Mouse (Mus musculus): ENCODE measurements around the gene Mapk12. TPM values are rescaled to one million over a fixed set of nuclear protein-coding genes. Genes with fewer than 3 reads are reported as not detected.

Mapk12 gene
- polyA plus RNA-seq, 1 experiment from 2014 or later, result 2.3 TPM

- Histone ChIP-seq H3K9me3 (replicated peaks) (no peaks in the 10 kb centered on the region), H3K9ac (no peak overlapping the region), H3K36me3 (no peaks in the 10 kb centered on the region), H3K4me2 (no peak overlapping the region), H3K4me3 (no peak overlapping the region), H3K4me1 (0 out of 2 replicates have a peak, but pooled peaks cover 11% of the 10 kb centered on the region), H3K27me3 (replicated peaks) (peaks cover 81% of the 10 kb centered on the region), H3K27ac (no peak overlapping the region)
- 79% methylated on average over 5 of the region's 5 CpGs for WGBS (ENCODE audit: insufficient replicate concordance)
- no peak for ATAC-seq
These were observed 3.9 kb downstream of the Mapk12 start for GRCm38 (mm10) chr15:89136461-89137155.

GRCm38 (mm10) chr15:89131316-89131715 lies 9.2 kb downstream of the Mapk12 start:
- H3K27me3 ChIP-seq (replicated peaks), result peaks cover 49% of the 10 kb centered on the region
- no peak overlapping the region for H3K4me3 ChIP-seq
- peaks cover 28% of the 10 kb centered on the region for H3K4me1 ChIP-seq
- 33% methylated on average over 3 of the region's 3 CpGs for WGBS (ENCODE audit: insufficient replicate concordance)
- no peak for ATAC-seq
- H3K27ac ChIP-seq, result no peak overlapping the region
- no peak overlapping the region for H3K9ac ChIP-seq
- no peaks in the 10 kb centered on the region for H3K9me3 ChIP-seq (replicated peaks)
- peaks cover 4% of the 10 kb centered on the region; the same call in 1 of the 2 replicates for H3K36me3 ChIP-seq
- H3K4me2 ChIP-seq, result no peak overlapping the region

- Histone ChIP-seq H3K9ac (no peak overlapping the region), H3K4me3 (no peak overlapping the region), H3K4me1 (peaks cover 28% of the 10 kb centered on the region), H3K4me2 (no peak overlapping the region), H3K27ac (no peak overlapping the region), H3K27me3 (replicated peaks) (peaks cover 38% of the 10 kb centered on the region), H3K9me3 (replicated peaks) (no peaks in the 10 kb centered on the region), H3K36me3 (peaks cover 15% of the 10 kb centered on the region)
- ATAC-seq, result no peak
These were observed 10.3 kb downstream of the Mapk12 start for GRCm38 (mm10) chr15:89130245-89130644.

GRCm38 (mm10) chr15:89128382-89129350 lies 11.8 kb downstream of the Mapk12 start, which contains the start of gene Hdac10:
Gene Hdac10, minus strand, starts transcription at chr15:89128700.
- peaks cover 38% of the 10 kb centered on the region for H3K4me1 ChIP-seq
- ATAC-seq, result peak; percentile 89
- H3K9ac ChIP-seq, result peak within 1 kb of the TSS; percentile 76
- H3K27me3 ChIP-seq (replicated peaks), result peaks cover 29% of the 10 kb centered on the region
- peak within 1 kb of the TSS; percentile 85 for H3K4me2 ChIP-seq
- 5% methylated on average over 36 of the region's 36 CpGs for WGBS (ENCODE audit: insufficient replicate concordance)
- no peaks in the 10 kb centered on the region for H3K9me3 ChIP-seq (replicated peaks)
- peak within 1 kb of the TSS; percentile 70 for H3K4me3 ChIP-seq
- H3K36me3 ChIP-seq, result peaks cover 29% of the 10 kb centered on the region
- peak within 1 kb of the TSS; percentile 77 for H3K27ac ChIP-seq

GRCm38 (mm10) chr15:89127364-89127940 lies 13.1 kb downstream of the Mapk12 start:
- WGBS (ENCODE audit: insufficient replicate concordance), result 71% methylated on average over 8 of the region's 8 CpGs
- peaks cover 29% of the 10 kb centered on the region for H3K36me3 ChIP-seq
- H3K27ac ChIP-seq, result no peak overlapping the region
- H3K27me3 ChIP-seq (replicated peaks), result peaks cover 29% of the 10 kb centered on the region
- no peak for ATAC-seq
- peaks cover 43% of the 10 kb centered on the region for H3K4me1 ChIP-seq
- H3K4me3 ChIP-seq, result peak overlapping the region; percentile 70
- peak overlapping the region; percentile 76 for H3K9ac ChIP-seq
- H3K9me3 ChIP-seq (replicated peaks), result no peaks in the 10 kb centered on the region
- peak overlapping the region; percentile 85 for H3K4me2 ChIP-seq

GRCm38 (mm10) chr15:89126622-89127021 lies 13.9 kb downstream of the Mapk12 start:
- WGBS (ENCODE audit: insufficient replicate concordance), result 78% methylated on average over 8 of the region's 8 CpGs
- no peak overlapping the region for H3K9ac ChIP-seq
- no peak overlapping the region for H3K4me3 ChIP-seq
- H3K9me3 ChIP-seq (replicated peaks), result no peaks in the 10 kb centered on the region
- H3K27ac ChIP-seq, result no peak overlapping the region
- H3K4me1 ChIP-seq, result peaks cover 46% of the 10 kb centered on the region
- H3K4me2 ChIP-seq, result no peak overlapping the region
- H3K36me3 ChIP-seq, result peaks cover 29% of the 10 kb centered on the region
- H3K27me3 ChIP-seq (replicated peaks), result peaks cover 21% of the 10 kb centered on the region; the same call in 1 of the 2 replicates
- no peak for ATAC-seq

- ATAC-seq, result no peak
- H3K27me3 ChIP-seq (replicated peaks), result peaks cover 10% of the 10 kb centered on the region; the same call in 1 of the 2 replicates
- H3K27ac ChIP-seq, result no peak overlapping the region
- H3K4me2 ChIP-seq, result no peak overlapping the region
- H3K4me3 ChIP-seq, result no peak overlapping the region
- WGBS (ENCODE audit: insufficient replicate concordance), result 87% methylated on average over 9 of the region's 9 CpGs
- H3K9ac ChIP-seq, result no peak overlapping the region
- peaks cover 59% of the 10 kb centered on the region for H3K4me1 ChIP-seq
- no peaks in the 10 kb centered on the region for H3K9me3 ChIP-seq (replicated peaks)
- H3K36me3 ChIP-seq, result peaks cover 35% of the 10 kb centered on the region
These were observed 15.2 kb downstream of the Mapk12 start for GRCm38 (mm10) chr15:89125351-89125750.

- Histone ChIP-seq H3K27me3 (replicated peaks) (no peaks in the 10 kb centered on the region), H3K9me3 (replicated peaks) (no peaks in the 10 kb centered on the region), H3K36me3 (peaks cover 45% of the 10 kb centered on the region), H3K27ac (peak overlapping the region; percentile 76; the same call in 1 of the 2 replicates), H3K9ac (no peak overlapping the region), H3K4me1 (peaks cover 68% of the 10 kb centered on the region), H3K4me3 (no peak overlapping the region), H3K4me2 (no peak overlapping the region)
- 72% methylated on average over 3 of the region's 3 CpGs for WGBS (ENCODE audit: insufficient replicate concordance)
- ATAC-seq, result no peak
These were observed 16.2 kb downstream of the Mapk12 start for GRCm38 (mm10) chr15:89124312-89124711.

- peaks cover 63% of the 10 kb centered on the region for H3K4me1 ChIP-seq
- peak overlapping the region; percentile 88 for H3K9ac ChIP-seq
- H3K4me2 ChIP-seq, result peak overlapping the region; percentile 94
- peak overlapping the region; percentile 91 for H3K4me3 ChIP-seq
- H3K27me3 ChIP-seq (replicated peaks), result no peaks in the 10 kb centered on the region
- H3K36me3 ChIP-seq, result peaks cover 51% of the 10 kb centered on the region
- H3K9me3 ChIP-seq (replicated peaks), result no peaks in the 10 kb centered on the region
- 41% methylated on average over 11 of the region's 11 CpGs for WGBS (ENCODE audit: insufficient replicate concordance)
- no peak for ATAC-seq
- H3K27ac ChIP-seq, result peak overlapping the region; percentile 76
These were observed 16.9 kb downstream of the Mapk12 start for GRCm38 (mm10) chr15:89123595-89123994.

GRCm38 (mm10) chr15:89122649-89123366 lies 17.7 kb downstream of the Mapk12 start, which contains the start of gene Tubgcp6:
Gene Tubgcp6, minus strand, starts transcription at chr15:89123112.
- Histone ChIP-seq H3K4me2 (peak within 1 kb of the TSS; percentile 94), H3K9ac (peak within 1 kb of the TSS; percentile 88), H3K27me3 (replicated peaks) (no peaks in the 10 kb centered on the region), H3K9me3 (replicated peaks) (no peaks in the 10 kb centered on the region), H3K4me3 (peak within 1 kb of the TSS; percentile 91), H3K4me1 (peaks cover 60% of the 10 kb centered on the region), H3K36me3 (peaks cover 59% of the 10 kb centered on the region), H3K27ac (peak within 1 kb of the TSS; percentile 76)
- ATAC-seq, result peak; percentile 86
- under 1% methylated on average over 47 of the region's 47 CpGs for WGBS (ENCODE audit: insufficient replicate concordance)

- no peak overlapping the region for H3K4me2 ChIP-seq
- H3K27ac ChIP-seq, result no peak overlapping the region
- H3K36me3 ChIP-seq, result peaks cover 73% of the 10 kb centered on the region
- no peaks in the 10 kb centered on the region for H3K9me3 ChIP-seq (replicated peaks)
- no peak for ATAC-seq
- H3K4me3 ChIP-seq, result no peak overlapping the region
- no peaks in the 10 kb centered on the region for H3K27me3 ChIP-seq (replicated peaks)
- H3K4me1 ChIP-seq, result peaks cover 35% of the 10 kb centered on the region
- H3K9ac ChIP-seq, result no peak overlapping the region
These were observed 22.5 kb downstream of the Mapk12 start for GRCm38 (mm10) chr15:89118007-89118406.
